Mouse (Mus musculus) heart, embryonic 12.5 days (tissue): Measurements from ENCODE around the gene Dazap1. TPM values are rescaled to one million over a fixed set of nuclear protein-coding genes. Genes with fewer than 3 reads are reported as not detected.

Experiments used
- ATAC-seq: fragments of 200-750 bp; cut with Nextera tagmentation; 2 replicates; pipeline ENCODE4 v1.8.0; 2017; ENCODE audit warnings: moderate TSS enrichment, moderate library complexity; ENCODE audit not compliant: insufficient number of reproducible peaks, low FRiP score
- H3K27ac ChIP-seq: fragments of 300-500 bp; sonication (generic); 2 replicates; pipeline ENCODE4 v1.5.1; 2016; ENCODE audit warnings: mild to moderate bottlenecking, moderate library complexity; ENCODE audit not compliant: poor library complexity, severe bottlenecking
- H3K27me3 ChIP-seq: fragments of 300-500 bp; sonication (generic); replicated peaks from 2 replicates; pipeline ENCODE4 v1.6.1; 2016; ENCODE audit warnings: mild to moderate bottlenecking, moderate library complexity
- H3K36me3 ChIP-seq: fragments of 300-500 bp; sonication (generic); 2 replicates; pipeline ENCODE4 v1.6.1; 2016; ENCODE audit warnings: mild to moderate bottlenecking, moderate library complexity
- H3K4me1 ChIP-seq: fragments of 300-500 bp; sonication (generic); replicated peaks from 2 replicates; pipeline ENCODE4 v1.6.1; 2016; ENCODE audit warnings: mild to moderate bottlenecking
- H3K4me2 ChIP-seq: fragments of 300-500 bp; sonication (generic); 2 replicates; pipeline ENCODE4 v1.6.1; 2016; ENCODE audit warnings: mild to moderate bottlenecking, moderate library complexity
- H3K4me3 ChIP-seq: fragments of 300-500 bp; sonication (generic); 2 replicates; pipeline ENCODE4 v1.5.1; 2016; ENCODE audit warnings: mild to moderate bottlenecking
- H3K9ac ChIP-seq: fragments of 300-500 bp; sonication (generic); 2 replicates; pipeline ENCODE4 v1.6.1; 2016; ENCODE audit warnings: mild to moderate bottlenecking, moderate library complexity
- H3K9me3 ChIP-seq: fragments of 300-500 bp; sonication (generic); replicated peaks from 2 replicates; pipeline ENCODE4 v1.6.1; 2016; ENCODE audit warnings: mild to moderate bottlenecking, moderate library complexity
- WGBS: fragments of 180-500 bp; shearing (Covaris S2); methylation state at CpG from one replicate; pipeline ENCODE4 v1.1.7; 2016; 5-methylcytosine and 5-hydroxymethylcytosine counted together
- polyA plus RNA-seq: library from polyadenylated mRNA; unstranded; fragments of >200 nt; fragmentation: Nextera tagmentation; extraction: Ambion mirVana; gene quantifications from 2 replicates; pipeline ENCODE4 v1.2.1, GENCODE M21; 2016

Gene Dazap1
- polyA plus RNA-seq, 1 experiment from 2014 or later, result 37.4 TPM

DNA sequence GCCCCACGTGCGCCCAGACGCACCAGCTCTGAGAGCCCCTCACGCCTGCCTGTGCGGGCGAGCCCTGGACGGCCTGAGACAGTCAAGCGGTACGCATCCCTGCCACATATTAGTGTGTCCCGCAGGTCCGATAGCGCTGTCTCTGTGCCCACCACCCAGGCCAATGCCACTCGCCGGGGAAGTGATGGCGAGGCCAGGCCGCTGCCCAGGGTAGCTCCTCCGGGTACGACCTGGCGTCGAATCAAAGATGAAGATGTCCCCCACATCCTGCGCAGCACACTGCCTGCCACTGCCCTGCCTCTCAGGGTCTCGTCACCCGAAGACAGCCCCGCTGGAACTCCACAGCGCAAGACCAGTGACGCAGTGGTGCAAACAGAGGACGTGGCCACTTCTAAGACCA, 54.0 kb downstream of the Dazap1 start:
- Histone ChIP-seq H3K27ac (no peak overlapping the region), H3K9me3 (no peaks in the 10 kb centered on the region), H3K9ac (0 out of 2 replicates have a peak overlapping the region, but pooled peaks have one; percentile 14), H3K4me2 (peak overlapping the region; percentile 5; the same call in 1 of the 2 replicates), H3K4me1 (peaks cover 54% of the 10 kb centered on the region), H3K36me3 (peaks cover 17% of the 10 kb centered on the region), H3K4me3 (no peak overlapping the region), H3K27me3 (peaks cover 78% of the 10 kb centered on the region)
- WGBS, result 39% methylated on average over 27 of the region's 27 CpGs
- no peak for ATAC-seq

DNA sequence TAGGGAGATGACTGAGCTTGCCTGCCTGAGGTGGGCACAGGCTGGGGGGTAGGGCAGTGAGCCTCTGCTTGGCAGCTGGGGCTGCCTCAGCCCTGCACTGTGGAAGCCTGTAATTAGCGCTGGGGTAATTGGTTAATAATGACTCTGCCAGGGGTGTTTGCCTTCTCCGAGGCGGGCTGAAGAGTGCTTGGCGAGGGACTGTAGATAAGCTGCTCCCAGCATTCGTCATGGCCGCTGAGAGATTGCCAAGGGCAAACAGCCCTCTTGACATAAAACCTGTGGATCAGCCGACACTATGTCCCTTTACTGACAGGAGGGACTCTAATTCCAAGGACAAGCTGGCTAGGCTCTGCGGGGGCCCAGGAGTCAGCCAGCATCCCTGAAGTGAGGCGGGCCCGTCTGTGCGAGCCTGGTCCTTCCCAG, 55.1 kb downstream of the Dazap1 start:
- peak overlapping the region; percentile 1; the same call in 1 of the 2 replicates for H3K4me3 ChIP-seq
- H3K4me2 ChIP-seq, result peak overlapping the region; percentile 14; the same call in 1 of the 2 replicates
- ATAC-seq, result no peak
- H3K27me3 ChIP-seq, result peaks cover 67% of the 10 kb centered on the region
- WGBS, result 14% methylated on average over 11 of the region's 11 CpGs
- H3K36me3 ChIP-seq, result peaks cover 17% of the 10 kb centered on the region
- no peaks in the 10 kb centered on the region for H3K9me3 ChIP-seq
- 0 out of 2 replicates have a peak overlapping the region, but pooled peaks have one; percentile 2 for H3K27ac ChIP-seq
- peak overlapping the region; percentile 14; the same call in 1 of the 2 replicates for H3K9ac ChIP-seq
- peaks cover 54% of the 10 kb centered on the region for H3K4me1 ChIP-seq

DNA sequence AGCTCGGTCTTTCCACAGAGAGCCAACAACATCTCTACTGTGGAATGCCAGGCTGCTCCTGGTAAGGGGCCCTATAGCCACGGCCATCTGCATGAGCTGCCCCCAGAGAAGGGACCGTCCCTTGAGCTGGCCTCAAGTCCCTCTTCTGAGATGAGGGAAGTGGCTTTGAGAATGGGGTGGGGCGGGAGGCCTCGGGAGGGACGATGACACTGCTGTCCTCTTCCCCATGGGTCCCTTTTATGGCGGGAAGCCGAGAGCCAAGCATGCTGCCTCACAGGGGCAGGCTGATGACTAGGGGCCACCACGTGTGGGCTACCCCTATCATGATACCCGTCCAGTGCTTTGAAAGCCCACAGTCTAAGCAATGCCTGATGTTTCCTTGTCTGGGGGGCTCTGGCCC, 55.7 kb downstream of the Dazap1 start:
- 0 out of 2 replicates have a peak overlapping the region, but pooled peaks have one; percentile 1 for H3K4me3 ChIP-seq
- peaks cover 17% of the 10 kb centered on the region for H3K36me3 ChIP-seq
- H3K9me3 ChIP-seq, result no peaks in the 10 kb centered on the region
- peaks cover 54% of the 10 kb centered on the region for H3K4me1 ChIP-seq
- WGBS, result 55% methylated on average over 10 of the region's 10 CpGs
- H3K4me2 ChIP-seq, result peak overlapping the region; percentile 14; the same call in 1 of the 2 replicates
- H3K9ac ChIP-seq, result 0 out of 2 replicates have a peak overlapping the region, but pooled peaks have one; percentile 14
- H3K27ac ChIP-seq, result 0 out of 2 replicates have a peak overlapping the region, but pooled peaks have one; percentile 2
- no peak for ATAC-seq
- H3K27me3 ChIP-seq, result peaks cover 61% of the 10 kb centered on the region

DNA sequence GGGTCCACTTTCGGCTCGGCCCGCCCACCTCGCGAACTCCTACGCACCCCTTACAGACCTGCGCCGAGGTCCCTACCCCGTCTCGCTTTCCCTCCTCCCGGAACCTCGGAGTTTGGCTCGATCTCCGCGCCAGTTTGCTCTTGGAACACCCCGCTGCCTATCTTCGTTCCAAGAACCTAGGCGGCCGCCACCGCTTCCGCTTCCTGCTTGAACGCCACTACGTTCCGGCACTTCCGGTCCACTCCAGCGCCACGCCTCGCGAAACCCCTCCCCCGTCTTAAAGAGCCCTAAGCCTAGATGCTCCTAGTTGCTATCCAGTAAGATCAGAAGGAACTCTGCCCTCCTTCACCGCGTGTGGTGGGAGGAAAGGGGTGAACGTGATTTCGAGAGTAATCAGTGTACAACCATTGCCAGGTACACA, 59.1 kb downstream of the Dazap1 start, which contains the start of gene 2310011J03Rik:
TSS of gene 2310011J03Rik (minus strand) at position 198 of the 421 bp plus-strand sequence.
- Histone ChIP-seq H3K9me3 (no peaks in the 10 kb centered on the region), H3K4me1 (peaks cover 49% of the 10 kb centered on the region), H3K36me3 (peaks cover 17% of the 10 kb centered on the region), H3K4me3 (peak within 1 kb of the TSS; percentile 87), H3K4me2 (peak within 1 kb of the TSS; percentile 90), H3K27me3 (peaks cover 44% of the 10 kb centered on the region), H3K27ac (peak within 1 kb of the TSS; percentile 63), H3K9ac (peak within 1 kb of the TSS; percentile 89)
- ATAC-seq, result peak; percentile 46; the same call in 1 of the 2 replicates
- WGBS, result under 1% methylated on average over 34 of the region's 34 CpGs

DNA sequence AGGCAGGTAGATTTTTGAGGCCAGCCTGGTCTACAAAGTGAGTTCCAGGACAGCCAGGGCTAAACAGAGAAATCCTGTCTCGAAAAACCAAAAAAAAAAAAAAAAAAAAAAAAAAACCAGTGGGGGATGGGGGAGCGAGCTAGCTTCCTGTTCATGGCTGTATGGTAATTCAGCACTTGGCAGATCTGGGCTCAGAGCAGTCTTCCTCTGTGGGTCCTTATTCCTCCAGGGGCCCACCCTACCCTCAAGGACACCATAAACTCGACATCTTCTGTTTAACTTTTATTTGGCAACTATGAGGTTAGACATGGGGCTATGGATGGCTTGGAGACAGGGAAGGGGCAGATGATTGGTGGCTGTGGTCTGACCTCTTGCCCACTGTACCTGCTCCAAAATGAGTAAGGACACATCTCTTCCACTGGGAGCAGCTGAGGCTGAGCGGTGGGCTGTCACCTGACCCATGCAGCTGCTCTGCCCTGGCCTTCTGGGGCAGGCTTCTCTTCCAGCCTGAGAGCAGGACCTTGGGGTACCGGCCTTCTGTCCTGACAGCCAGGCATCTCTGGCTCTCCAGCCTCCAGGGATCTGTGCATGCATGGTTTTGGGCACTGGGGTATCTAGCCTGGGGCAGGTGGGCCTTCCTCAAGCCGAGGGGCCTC, 59.9 kb downstream of the Dazap1 start:
- peaks cover 44% of the 10 kb centered on the region for H3K27me3 ChIP-seq
- no peak for ATAC-seq
- no peak overlapping the region for H3K27ac ChIP-seq
- H3K9ac ChIP-seq, result no peak overlapping the region
- peaks cover 41% of the 10 kb centered on the region for H3K4me1 ChIP-seq
- H3K4me2 ChIP-seq, result no peak overlapping the region
- peaks cover 17% of the 10 kb centered on the region for H3K36me3 ChIP-seq
- WGBS, result 71% methylated on average over 6 of the region's 6 CpGs
- no peak overlapping the region for H3K4me3 ChIP-seq
- H3K9me3 ChIP-seq, result no peaks in the 10 kb centered on the region

DNA sequence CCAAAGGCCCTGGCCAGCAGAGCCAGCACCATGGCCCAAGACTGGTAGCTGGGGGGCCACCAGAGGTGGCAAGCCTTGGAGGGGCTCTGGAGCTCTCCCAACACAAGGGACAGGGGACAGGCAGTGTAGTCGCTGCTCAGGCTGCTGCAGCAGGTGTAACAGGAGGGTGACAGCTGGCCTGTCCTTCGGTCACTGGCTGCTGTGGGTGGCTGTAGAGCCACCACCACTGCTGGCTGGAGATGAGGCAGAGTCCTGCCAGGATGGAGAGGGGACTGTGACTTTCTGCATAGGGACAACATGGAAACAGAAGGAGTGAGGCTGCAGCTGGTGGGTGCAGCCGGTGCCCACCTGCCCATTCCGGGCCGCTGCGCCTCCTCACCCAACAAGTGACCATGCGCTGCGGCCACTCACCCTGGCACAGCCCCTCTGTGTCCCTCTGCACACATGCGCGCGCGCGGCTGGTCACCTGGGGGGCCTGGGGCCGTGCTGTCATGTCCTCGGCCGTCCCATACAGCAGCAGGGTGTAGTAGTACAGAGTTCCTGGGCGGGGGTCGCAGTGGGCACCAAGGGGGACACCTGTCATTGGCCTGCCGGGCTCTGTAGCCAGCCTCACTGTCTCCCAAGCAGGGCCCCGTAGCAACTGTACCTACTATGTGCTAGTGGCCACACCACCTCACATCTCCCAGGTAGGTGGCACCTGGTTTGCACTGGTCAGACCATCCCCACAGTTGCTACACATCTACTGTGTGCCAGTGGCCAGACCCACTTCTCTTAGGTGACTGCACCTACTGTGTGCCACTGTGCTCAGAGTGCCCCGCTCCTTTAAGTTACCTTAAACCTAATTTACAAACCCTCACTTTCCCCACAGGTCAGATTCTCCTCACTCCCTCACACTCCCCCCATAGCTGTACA, 60.6 kb downstream of the Dazap1 start:
- peaks cover 34% of the 10 kb centered on the region for H3K4me1 ChIP-seq
- H3K27ac ChIP-seq, result no peak overlapping the region
- H3K4me2 ChIP-seq, result peak overlapping the region; percentile 96; the same call in 1 of the 2 replicates
- no peak for ATAC-seq
- H3K36me3 ChIP-seq, result peaks cover 17% of the 10 kb centered on the region
- H3K9ac ChIP-seq, result no peak overlapping the region
- 89% methylated on average over 21 of the region's 21 CpGs for WGBS
- H3K9me3 ChIP-seq, result no peaks in the 10 kb centered on the region
- H3K4me3 ChIP-seq, result no peak overlapping the region
- H3K27me3 ChIP-seq, result peaks cover 37% of the 10 kb centered on the region

DNA sequence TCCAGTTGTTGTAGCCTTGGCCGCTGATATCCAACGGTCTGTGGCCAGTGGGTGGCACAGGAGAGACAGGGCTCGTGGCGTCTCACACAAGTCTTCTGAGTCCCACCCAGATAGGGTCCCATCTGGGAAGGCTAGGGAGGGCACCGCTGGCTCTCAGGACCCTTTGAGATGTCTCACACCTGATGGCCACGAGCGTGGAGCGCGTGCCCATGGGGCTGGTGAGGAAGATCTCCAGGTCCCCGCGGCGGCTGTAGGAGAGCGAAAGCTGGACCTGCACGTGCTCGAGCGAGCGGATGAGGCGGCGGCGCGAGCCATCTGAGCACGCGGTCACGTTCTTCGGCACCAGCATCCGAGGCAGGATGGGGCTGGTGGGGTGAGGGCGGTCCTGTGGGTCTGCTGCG, 61.5 kb downstream of the Dazap1 start:
- WGBS, result 5% methylated on average over 28 of the region's 28 CpGs
- Histone ChIP-seq H3K27ac (no peak overlapping the region), H3K9ac (peak overlapping the region; percentile 72), H3K9me3 (no peaks in the 10 kb centered on the region), H3K4me1 (peaks cover 26% of the 10 kb centered on the region), H3K4me2 (peak overlapping the region; percentile 96), H3K36me3 (peaks cover 11% of the 10 kb centered on the region), H3K27me3 (peaks cover 31% of the 10 kb centered on the region), H3K4me3 (peak overlapping the region; percentile 65)
- 0 out of 2 replicates have a peak, but pooled peaks have one; percentile 9 for ATAC-seq

DNA sequence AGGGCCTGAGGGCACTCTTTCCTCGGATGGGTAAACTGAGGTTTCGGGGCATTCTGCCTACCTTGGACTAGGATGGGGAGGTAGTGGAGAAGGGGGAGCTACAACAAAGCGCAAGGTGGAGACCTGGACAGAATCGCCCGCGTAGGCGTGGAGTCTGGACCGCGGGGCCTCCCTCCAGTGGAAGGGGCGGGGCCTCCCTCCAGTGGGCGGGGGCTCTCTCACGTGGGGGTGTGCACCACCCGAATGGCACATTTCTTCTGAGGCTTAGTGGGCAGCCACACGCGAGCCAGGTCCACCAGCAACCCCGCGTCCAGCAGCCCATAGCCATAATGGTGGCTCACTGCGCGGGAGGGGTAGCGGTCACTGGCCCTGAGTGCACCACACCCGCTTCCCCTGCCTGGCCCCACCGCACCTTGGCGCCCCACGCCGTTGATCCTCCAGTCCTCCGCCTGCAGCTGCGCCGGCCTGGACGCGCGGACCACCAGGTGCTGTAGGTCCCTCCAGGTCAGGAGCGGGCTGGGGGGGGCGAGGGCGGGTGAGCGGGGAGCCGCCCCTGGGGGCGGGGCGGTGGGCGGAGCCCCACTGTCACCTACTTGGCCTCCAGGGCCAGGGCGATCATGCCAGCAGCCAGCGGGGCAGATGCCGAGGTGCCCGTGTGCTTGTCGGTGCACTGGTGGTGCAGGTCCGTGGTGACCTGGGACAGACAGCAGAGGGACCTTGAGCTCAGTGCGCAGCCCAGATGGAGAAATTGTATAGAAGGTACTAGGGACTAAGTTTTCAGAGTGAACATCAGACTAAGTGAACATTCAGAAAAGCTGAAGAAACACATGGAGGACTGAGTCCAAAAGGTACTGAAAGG, 62.2 kb downstream of the Dazap1 start:
- WGBS, result under 1% methylated on average over 46 of the region's 46 CpGs
- Histone ChIP-seq H3K4me2 (peak overlapping the region; percentile 96), H3K9me3 (no peaks in the 10 kb centered on the region), H3K27ac (no peak overlapping the region), H3K4me3 (peak overlapping the region; percentile 65), H3K4me1 (peaks cover 26% of the 10 kb centered on the region), H3K36me3 (peaks cover 4% of the 10 kb centered on the region), H3K9ac (peak overlapping the region; percentile 72), H3K27me3 (peaks cover 31% of the 10 kb centered on the region)
- peak; percentile 80 for ATAC-seq

DNA sequence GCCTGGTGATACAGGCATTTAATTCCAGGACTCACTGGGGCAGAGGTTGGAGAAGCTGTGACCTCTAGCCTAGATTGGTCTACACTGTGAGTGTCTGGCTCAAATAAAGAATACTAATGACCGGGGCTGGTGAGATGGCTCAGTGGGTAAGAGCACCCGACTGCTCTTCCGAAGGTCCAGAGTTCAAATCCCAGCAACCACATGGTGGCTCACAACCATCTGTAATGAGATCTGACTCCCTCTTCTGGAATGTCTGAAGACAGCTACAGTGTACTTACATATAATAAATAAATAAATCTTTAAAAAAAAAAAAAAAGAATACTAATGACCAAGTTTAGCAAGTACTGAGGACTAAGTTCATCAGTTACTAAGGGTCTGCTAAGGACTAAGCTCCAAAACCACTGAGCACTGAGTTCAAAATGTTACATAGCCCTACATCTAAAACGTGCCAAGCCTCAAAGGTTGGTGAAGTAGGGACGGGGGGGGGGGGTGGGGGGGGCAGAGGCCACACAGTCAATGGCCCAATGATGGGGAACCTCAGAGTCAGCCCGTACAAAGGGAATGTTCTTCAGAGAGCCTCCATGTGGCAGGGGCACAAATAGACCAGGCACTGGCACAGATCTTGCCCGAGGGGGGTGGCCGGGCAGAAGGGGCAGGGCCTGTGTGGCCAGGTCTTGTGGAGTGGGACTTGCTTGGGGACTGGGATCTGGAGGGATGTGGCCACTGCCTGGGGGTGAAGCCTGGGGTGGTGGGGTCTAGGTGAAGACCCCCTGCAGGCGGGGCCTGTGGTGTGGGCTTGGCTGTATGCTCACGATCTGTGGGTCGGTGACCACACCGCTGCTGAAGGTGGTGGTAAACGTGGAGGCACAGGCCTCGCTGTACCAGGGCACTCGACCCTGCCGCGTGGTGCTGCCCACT, 63.1 kb downstream of the Dazap1 start:
- Histone ChIP-seq H3K27me3 (peaks cover 31% of the 10 kb centered on the region), H3K4me3 (peak overlapping the region; percentile 65; the same call in 1 of the 2 replicates), H3K27ac (no peak overlapping the region), H3K4me2 (peak overlapping the region; percentile 96), H3K4me1 (peaks cover 24% of the 10 kb centered on the region), H3K9me3 (no peaks in the 10 kb centered on the region), H3K36me3 (no peaks in the 10 kb centered on the region), H3K9ac (no peak overlapping the region; the same call in 1 of the 2 replicates)
- ATAC-seq, result no peak
- 77% methylated on average over 17 of the region's 17 CpGs for WGBS
